Mouse (Mus musculus) olfactory bulb, adult 2 months (tissue): ENCODE measurements around the gene Gm2000.

Source experiments
- CTCF ChIP-seq: fragments of 200-500 bp; IDR thresholded peaks from 2 replicates; pipeline ENCODE4 v1.5.1; 2012; ENCODE audit warnings: low read depth, mild to moderate bottlenecking, low read length, moderate library complexity; ENCODE audit not compliant: insufficient read depth
- POLR2A ChIP-seq: fragments of 200-500 bp; IDR thresholded peaks from 2 replicates; pipeline ENCODE4 v1.6.1; 2012; ENCODE audit warnings: mild to moderate bottlenecking, low read depth, low read length, moderate library complexity; ENCODE audit not compliant: insufficient read depth

DNA sequence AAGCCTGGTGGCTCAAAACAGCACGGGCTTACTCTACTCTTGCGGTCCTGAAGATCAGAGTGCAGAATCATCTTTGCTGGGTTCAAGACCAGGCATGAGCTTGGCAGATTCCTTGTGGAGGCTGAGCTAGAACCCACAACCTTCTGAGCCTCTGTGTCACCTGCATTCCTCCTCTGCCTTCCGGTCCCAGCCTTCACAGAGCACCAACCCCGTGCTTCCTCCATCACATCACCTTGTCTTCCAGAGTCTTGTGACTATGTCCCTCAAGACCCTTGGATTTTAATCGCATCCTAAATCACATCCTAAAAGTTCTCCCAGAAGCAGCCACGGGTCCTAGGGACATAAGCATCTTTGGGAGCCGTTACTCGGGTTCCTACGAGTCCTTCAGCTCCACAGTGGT, 42.7 kb upstream of the Gm2000 start:
- TF ChIP-seq POLR2A (no peak), CTCF (no peak)
